Mouse (Mus musculus): ENCODE results near the gene Fmnl3.
A peak's percentile ranks its signal among the peaks of the same experiment; 100 is the strongest.

- peak; percentile 94 for TF ChIP-seq POLR2A (IDR thresholded peaks at IDR 0.05; ENCODE audit: extremely low read depth, insufficient read depth, low read length)
- no peak for TF ChIP-seq CTCF (IDR thresholded peaks at IDR 0.05; ENCODE audit: extremely low read depth, insufficient read depth, low read length)
Measured at GRCm38 (mm10) chr15:99392486-99393385, 22.5 kb upstream of the Fmnl3 start, which contains the start of gene Tmbim6.

All from cortical plate, adult 2 months (tissue).